ENCODE assay signal across 9 mouse cellular contexts in genomic region chr11:55791195-55791865, GRCm38 (mm10).
A peak's percentile ranks its signal among the peaks of the same experiment; 100 is the strongest.
DNase-seq lines count a peak whose midpoint lies in the region; ATAC-seq lines count a peak whose summit lies in the region.
"Had no signal": no experiment of that assay in that cellular context is flagged by ENCODE, and none has a peak within 500 bp of the region (broad histone marks: within the 10 kb centered on the region; RNA-seq: fewer than 3 reads in every experiment).

No protein-coding gene starts in this region.

- intact Hi-C loops in heart, postnatal 25 days (cut with DNase I) = no loop called here

- H3K4me1 ChIP-seq in hindbrain, embryonic 10.5 days (replicated peaks) = peaks cover 28% of the 10 kb centered on the region
- peaks cover 11% of the 10 kb centered on the region for H3K4me1 ChIP-seq in midbrain, embryonic 14.5 days (ENCODE audit: control insufficient read depth, insufficient read depth, low read length)
- no peaks in the 10 kb centered on the region for H3K4me1 ChIP-seq in intestine, embryonic 16.5 days (ENCODE audit: control insufficient read depth, insufficient read depth, low read length)

- no peaks in the 10 kb centered on the region for H3K36me3 ChIP-seq in hindbrain, embryonic 10.5 days
- no peaks in the 10 kb centered on the region for H3K36me3 ChIP-seq in midbrain, embryonic 14.5 days (ENCODE audit: control insufficient read depth, insufficient read depth, low read length)
- H3K36me3 ChIP-seq in intestine, embryonic 16.5 days (ENCODE audit: control insufficient read depth, insufficient read depth, low read length) = no peaks in the 10 kb centered on the region

- H3K4me3 ChIP-seq in hindbrain, embryonic 10.5 days = no peak overlapping the region
- no peak overlapping the region for H3K4me3 ChIP-seq in midbrain, embryonic 14.5 days (replicated peaks; ENCODE audit: low read depth, low read length)
- no peak overlapping the region for H3K4me3 ChIP-seq in intestine, embryonic 16.5 days (ENCODE audit: low read length)
- H3K4me3 ChIP-seq: erythroblast, embryonic 14.5 days had no signal

- ATAC-seq in midbrain, embryonic 14.5 days (ENCODE audit: low FRiP score, low TSS enrichment) = peak; percentile 43
- ATAC-seq in intestine, embryonic 16.5 days = no peak

- no peaks in the 10 kb centered on the region for H3K27me3 ChIP-seq in hindbrain, embryonic 10.5 days (ENCODE audit: insufficient read depth, poor library complexity, severe bottlenecking)
- H3K27me3 ChIP-seq in midbrain, embryonic 14.5 days (ENCODE audit: control insufficient read depth, insufficient read depth, low read length) = no peaks in the 10 kb centered on the region
- no peaks in the 10 kb centered on the region for H3K27me3 ChIP-seq in intestine, embryonic 16.5 days (replicated peaks; ENCODE audit: control insufficient read depth, insufficient read depth, low read length)

- H3K4me2 ChIP-seq in midbrain, embryonic 14.5 days (ENCODE audit: low read length) = 0 out of 2 replicates have a peak overlapping the region, but pooled peaks have one; percentile 13
- H3K4me2 ChIP-seq in intestine, embryonic 16.5 days (ENCODE audit: low read depth, low read length) = no peak overlapping the region

- 13% methylated on average over 8 of the region's 8 CpGs for WGBS in hindbrain, embryonic 10.5 days
- WGBS in midbrain, embryonic 14.5 days = 2% methylated on average over 8 of the region's 8 CpGs
- WGBS in intestine, embryonic 16.5 days = 31% methylated on average over 8 of the region's 8 CpGs

- peaks cover 12% of the 10 kb centered on the region for H3K9me3 ChIP-seq in hindbrain, embryonic 10.5 days
- no peaks in the 10 kb centered on the region for H3K9me3 ChIP-seq in midbrain, embryonic 14.5 days (ENCODE audit: control insufficient read depth, low read length)
- no peaks in the 10 kb centered on the region for H3K9me3 ChIP-seq in intestine, embryonic 16.5 days (ENCODE audit: control insufficient read depth, low read length)

- H3K27ac ChIP-seq in hindbrain, embryonic 10.5 days = peak overlapping the region; percentile 84
- peak overlapping the region; percentile 49 for H3K27ac ChIP-seq in midbrain, embryonic 14.5 days (replicated peaks; ENCODE audit: low read depth, low read length)
- no peak overlapping the region for H3K27ac ChIP-seq in intestine, embryonic 16.5 days (ENCODE audit: low read length)

- peak; percentile 12 to 56 for DNase-seq in frontal cortex, postnatal 10 days (ENCODE audit: low spot score in 2 of 2)
- DNase-seq in frontal cortex, postnatal 25 days (ENCODE audit: low spot score in 2 of 2) = no peak
- peak; percentile 76 for DNase-seq in embryo, embryonic 10 days (ENCODE audit: low spot score)
- peak; percentile 85 for DNase-seq in hindbrain, embryonic 10.5 days (ENCODE audit: low spot score)
- DNase-seq in midbrain, embryonic 14.5 days = peak; percentile 80
- no peak for DNase-seq in left cerebral cortex, adult 18-20 months (ENCODE audit: low spot score in 2 of 2)
- DNase-seq in heart, postnatal 25 days (ENCODE audit: low spot score) = no peak

- no peak overlapping the region for H3K9ac ChIP-seq in midbrain, embryonic 14.5 days (replicated peaks; ENCODE audit: low read length)
- H3K9ac ChIP-seq in intestine, embryonic 16.5 days (ENCODE audit: low read depth, low read length) = no peak overlapping the region

Comparison
In these comparisons a context has a peak if more than half of its experiments do, and no peak if none do; other contexts are left out.
1. DNase-seq: peak in frontal cortex, postnatal 10 days (2 of 2), embryo, embryonic 10 days (single experiment), hindbrain, embryonic 10.5 days (single experiment) and midbrain, embryonic 14.5 days (single experiment); none in frontal cortex, postnatal 25 days (0 of 2), left cerebral cortex, adult 18-20 months (0 of 2) and heart, postnatal 25 days (single experiment).